Mouse (Mus musculus) stomach, embryonic 16.5 days (tissue): Measurements from ENCODE around the gene Cenpu. TPM values are rescaled to one million over a fixed set of nuclear protein-coding genes. Genes with fewer than 3 reads are reported as not detected.

Source experiments
- ATAC-seq: fragments of 200-750 bp; cut with Nextera tagmentation; 2 replicates; pipeline ENCODE4 v1.8.0; 2017; ENCODE audit warnings: moderate number of reproducible peaks, moderate TSS enrichment; ENCODE audit not compliant: insufficient read depth, low FRiP score
- H3K27ac ChIP-seq: fragments of 300-500 bp; sonication (generic); 2 replicates; pipeline ENCODE4 v1.5.1; 2014; ENCODE audit warnings: low read length
- H3K27me3 ChIP-seq: fragments of 300-500 bp; sonication (generic); 2 replicates; pipeline ENCODE4 v1.6.1; 2014; ENCODE audit warnings: low read length, control low read depth, mixed read lengths; ENCODE audit not compliant: control insufficient read depth, insufficient read depth
- H3K36me3 ChIP-seq: fragments of 300-500 bp; sonication (generic); 2 replicates; pipeline ENCODE4 v1.6.1; 2014; ENCODE audit warnings: low read length; ENCODE audit not compliant: control insufficient read depth, insufficient read depth
- H3K4me1 ChIP-seq: fragments of 300-500 bp; sonication (generic); 2 replicates; pipeline ENCODE4 v1.6.1; 2014; ENCODE audit warnings: low read length, control low read depth, mixed read lengths; ENCODE audit not compliant: control insufficient read depth, insufficient read depth
- H3K4me2 ChIP-seq: fragments of 300-500 bp; sonication (generic); 2 replicates; pipeline ENCODE4 v1.6.1; 2014; ENCODE audit warnings: low read depth, low read length, mixed read lengths
- H3K4me3 ChIP-seq: fragments of 300-500 bp; sonication (generic); replicated peaks from 2 replicates; pipeline ENCODE4 v1.5.1; 2014; ENCODE audit warnings: mild to moderate bottlenecking, low read length
- H3K9ac ChIP-seq: fragments of 300-500 bp; sonication (generic); 2 replicates; pipeline ENCODE4 v1.6.1; 2014; ENCODE audit warnings: low read length
- H3K9me3 ChIP-seq: fragments of 300-500 bp; sonication (generic); replicated peaks from 2 replicates; pipeline ENCODE4 v1.6.1; 2016; ENCODE audit warnings: low read length, control low read depth; ENCODE audit not compliant: control insufficient read depth
- WGBS: fragments of 180-500 bp; shearing (Covaris S2); extraction: QIAGEN DNeasy Blood & Tissue Kit; methylation state at CpG from one replicate; pipeline ENCODE4 v1.1.7; 2014; 5-methylcytosine and 5-hydroxymethylcytosine counted together
- polyA plus RNA-seq: library from polyadenylated mRNA; unstranded; fragments of >200 nt; fragmentation: Nextera tagmentation; extraction: Ambion mirVana; gene quantifications from 2 replicates; pipeline ENCODE4 v1.2.1, GENCODE M21; 2015

Cenpu gene
- polyA plus RNA-seq, 1 experiment from 2014 or later: 15.1 TPM

DNA sequence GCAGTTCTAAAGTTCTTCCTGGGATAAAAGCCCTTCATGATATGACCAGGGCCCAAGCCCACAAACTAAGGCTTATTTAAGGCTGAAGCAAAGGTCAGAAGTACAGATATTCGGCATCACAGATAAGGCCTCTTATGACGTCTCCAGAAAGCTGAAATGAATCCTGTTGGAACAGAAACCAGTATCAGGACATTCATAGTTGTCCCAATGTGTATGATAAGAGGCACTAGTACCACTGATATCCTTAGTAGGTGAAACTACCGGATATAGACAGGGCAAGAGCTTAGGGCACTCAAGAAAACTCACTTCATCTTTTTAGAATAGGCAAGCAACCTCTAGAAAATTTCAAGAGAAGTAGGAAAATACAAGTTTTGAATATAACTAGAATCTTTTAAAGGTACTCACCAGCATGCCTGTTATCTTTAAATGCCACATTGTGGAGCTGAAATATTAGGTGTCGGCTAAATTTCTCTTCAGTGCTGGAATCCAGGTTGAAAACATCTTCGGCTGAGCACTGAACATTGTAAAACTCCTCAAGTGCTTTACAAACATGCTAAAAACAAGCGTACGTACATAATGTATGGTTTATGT lies 47.6 kb downstream of the Cenpu start:
- WGBS: 84% methylated on average over 7 of the region's 7 CpGs
- Histone ChIP-seq H3K9me3 (no peaks in the 10 kb centered on the region), H3K4me1 (no peaks in the 10 kb centered on the region; the same call in 1 of the 2 replicates), H3K4me3 (no peak overlapping the region), H3K27me3 (no peaks in the 10 kb centered on the region), H3K27ac (no peak overlapping the region), H3K36me3 (no peaks in the 10 kb centered on the region), H3K4me2 (no peak overlapping the region), H3K9ac (no peak overlapping the region)
- ATAC-seq: no peak

DNA sequence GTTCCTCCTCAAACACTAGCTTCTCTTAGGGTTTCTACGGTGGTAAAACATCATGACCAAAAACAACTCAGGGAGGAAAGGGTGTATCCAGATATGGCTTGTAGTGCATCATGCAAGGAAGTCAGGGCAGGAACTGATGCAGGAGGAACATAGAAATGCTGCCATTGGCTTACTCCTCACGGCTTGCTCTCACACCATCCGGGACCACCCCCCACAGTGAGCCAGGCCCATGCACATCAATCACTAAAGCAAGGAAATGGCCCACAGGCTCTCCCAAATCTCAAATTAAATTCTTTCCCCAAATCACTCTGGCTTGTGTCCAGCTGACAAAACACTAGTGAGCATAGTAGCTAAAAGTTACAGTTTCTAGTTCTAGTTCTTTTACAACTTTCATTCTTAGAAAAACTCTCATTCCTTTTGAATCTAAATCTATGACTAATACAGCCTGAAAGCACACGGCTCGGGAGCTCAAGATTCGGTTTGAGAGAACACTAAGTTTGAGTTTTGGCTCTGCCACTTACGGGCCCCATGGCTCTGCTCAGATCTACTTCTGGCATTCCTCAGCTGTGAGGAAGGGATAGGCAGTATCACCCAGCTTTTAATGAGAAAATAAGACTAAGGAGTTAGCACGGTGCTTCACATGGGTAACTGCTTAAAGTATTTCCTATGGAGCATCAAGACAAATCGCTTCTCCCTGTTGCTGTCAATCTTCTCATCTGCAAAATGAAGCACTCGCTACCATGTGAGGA lies 49.3 kb downstream of the Cenpu start:
- Histone ChIP-seq H3K9ac (no peak overlapping the region), H3K27me3 (no peaks in the 10 kb centered on the region), H3K27ac (no peak overlapping the region), H3K36me3 (peaks cover 3% of the 10 kb centered on the region; the same call in 1 of the 2 replicates), H3K9me3 (no peaks in the 10 kb centered on the region), H3K4me2 (no peak overlapping the region), H3K4me3 (no peak overlapping the region), H3K4me1 (no peaks in the 10 kb centered on the region; the same call in 1 of the 2 replicates)
- WGBS: 56% methylated on average over 10 of the region's 10 CpGs
- ATAC-seq: no peak

DNA sequence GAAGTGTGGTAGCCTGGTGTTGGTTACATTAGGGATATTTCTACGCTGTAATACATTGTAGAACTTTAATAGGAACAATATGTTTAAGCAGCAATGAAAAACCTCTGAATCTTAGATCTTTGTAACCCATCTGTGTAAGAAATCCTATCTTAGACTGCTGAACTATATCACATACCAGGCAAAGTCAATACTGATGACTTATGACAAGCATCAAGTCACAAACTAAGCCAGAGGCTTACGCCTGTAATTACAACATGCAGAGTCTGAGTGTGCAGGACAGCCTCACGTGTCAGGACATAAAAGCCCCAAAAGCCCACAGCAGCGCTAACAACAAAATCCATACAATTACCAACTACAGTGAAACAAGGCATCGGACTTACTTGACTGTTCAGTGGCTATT lies 51.8 kb downstream of the Cenpu start:
- Histone ChIP-seq H3K27ac (no peak overlapping the region), H3K27me3 (no peaks in the 10 kb centered on the region), H3K4me1 (no peaks in the 10 kb centered on the region; the same call in 1 of the 2 replicates), H3K9me3 (no peaks in the 10 kb centered on the region), H3K36me3 (peaks cover 3% of the 10 kb centered on the region; the same call in 1 of the 2 replicates), H3K4me3 (no peak overlapping the region), H3K4me2 (no peak overlapping the region), H3K9ac (no peak overlapping the region)
- ATAC-seq: no peak
- WGBS: 79% methylated on average over 5 of the region's 5 CpGs

DNA sequence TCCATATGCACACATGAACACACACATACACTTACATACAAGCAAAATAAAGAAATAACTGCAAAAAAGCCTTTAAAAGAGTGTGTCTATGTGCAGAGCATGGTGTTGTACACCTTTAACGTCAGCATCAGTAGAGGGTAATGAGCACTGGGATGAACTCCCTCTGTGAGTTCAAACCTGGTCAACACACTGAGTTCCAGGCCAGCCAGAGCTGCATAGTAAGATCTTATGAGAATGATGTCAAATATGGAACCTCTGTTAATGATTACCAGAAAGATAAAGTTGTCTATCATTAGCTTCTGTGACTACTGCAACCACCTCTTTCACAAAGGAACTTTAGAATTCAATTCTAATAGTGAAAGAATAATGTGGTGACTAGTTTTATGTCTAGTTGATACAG lies 55.1 kb downstream of the Cenpu start:
- Histone ChIP-seq H3K4me2 (no peak overlapping the region), H3K9ac (no peak overlapping the region), H3K36me3 (peaks cover 3% of the 10 kb centered on the region; the same call in 1 of the 2 replicates), H3K4me1 (no peaks in the 10 kb centered on the region), H3K9me3 (no peaks in the 10 kb centered on the region), H3K4me3 (no peak overlapping the region), H3K27ac (no peak overlapping the region), H3K27me3 (no peaks in the 10 kb centered on the region)
- no peak for ATAC-seq
- WGBS: 61% methylated on average over 1 of the region's 1 CpGs

DNA sequence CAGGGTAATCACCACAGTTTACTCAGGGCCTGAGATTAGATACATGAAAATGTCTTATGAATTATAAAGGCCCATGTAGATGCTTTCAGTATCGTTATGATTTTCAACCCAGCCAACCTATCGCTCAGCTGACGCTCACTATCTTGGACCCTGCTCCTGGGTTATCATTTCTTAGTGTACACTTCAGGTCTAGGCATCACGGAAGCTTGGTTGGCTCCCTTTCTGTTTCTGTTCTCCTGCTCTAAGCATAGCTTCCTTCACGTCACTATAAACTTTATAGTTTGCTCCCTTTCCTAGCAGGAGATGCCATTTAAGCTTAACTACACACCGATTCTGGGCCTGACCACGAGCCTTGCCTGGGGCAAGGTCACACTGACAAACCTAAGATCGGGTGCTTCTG lies 59.7 kb downstream of the Cenpu start:
- Histone ChIP-seq H3K27ac (peak overlapping the region; percentile 30; the same call in 1 of the 2 replicates), H3K4me2 (no peak overlapping the region), H3K4me1 (peaks cover 10% of the 10 kb centered on the region; the same call in 1 of the 2 replicates), H3K9me3 (no peaks in the 10 kb centered on the region), H3K4me3 (no peak overlapping the region), H3K27me3 (no peaks in the 10 kb centered on the region), H3K9ac (no peak overlapping the region), H3K36me3 (no peaks in the 10 kb centered on the region)
- 71% methylated on average over 8 of the region's 8 CpGs for WGBS
- no peak for ATAC-seq

DNA sequence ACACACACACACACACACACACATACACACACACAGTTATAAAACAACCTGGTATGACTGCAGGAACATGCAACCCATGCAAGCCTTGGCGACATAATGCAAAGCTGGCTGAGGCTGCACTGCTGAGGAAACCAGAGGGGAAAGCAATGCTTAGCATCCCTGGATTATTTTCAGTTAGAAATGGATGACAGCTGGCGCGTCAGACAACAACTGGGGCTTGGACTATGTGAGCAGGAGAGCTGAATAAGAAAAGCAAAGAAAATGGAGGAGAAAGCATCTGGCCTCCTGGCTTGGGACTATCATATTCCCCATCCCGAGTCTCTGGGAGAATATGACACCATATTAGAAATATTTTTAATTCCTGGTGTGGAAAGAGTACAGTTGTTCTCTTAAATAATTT lies 61.1 kb downstream of the Cenpu start:
- ATAC-seq: no peak
- Histone ChIP-seq H3K27me3 (no peaks in the 10 kb centered on the region), H3K9me3 (no peaks in the 10 kb centered on the region), H3K27ac (peak overlapping the region; percentile 19; the same call in 1 of the 2 replicates), H3K36me3 (no peaks in the 10 kb centered on the region), H3K9ac (no peak overlapping the region), H3K4me1 (peaks cover 10% of the 10 kb centered on the region; the same call in 1 of the 2 replicates), H3K4me3 (no peak overlapping the region), H3K4me2 (no peak overlapping the region)
- 66% methylated on average over 4 of the region's 4 CpGs for WGBS

DNA sequence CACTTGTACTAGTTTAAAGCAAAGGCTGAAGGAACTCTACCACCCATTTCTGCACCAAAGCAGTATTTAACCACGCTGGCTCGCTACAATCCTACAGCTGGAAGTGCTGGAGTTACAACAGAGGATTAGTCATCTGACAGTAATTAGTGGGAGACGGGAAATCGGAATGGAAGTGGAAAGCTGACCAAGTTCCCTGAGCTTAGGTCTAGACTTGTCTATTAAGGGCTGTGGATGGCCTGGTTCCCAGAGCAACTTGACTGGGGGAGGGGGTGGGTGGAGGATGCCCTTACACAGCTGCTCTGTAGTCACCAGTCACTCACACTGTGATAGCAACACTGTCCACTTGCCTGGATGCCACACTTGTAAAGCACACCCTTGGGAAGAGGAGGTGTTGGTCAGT lies 61.5 kb downstream of the Cenpu start:
- 40% methylated on average over 4 of the region's 4 CpGs for WGBS
- no peak overlapping the region for H3K4me2 ChIP-seq

DNA sequence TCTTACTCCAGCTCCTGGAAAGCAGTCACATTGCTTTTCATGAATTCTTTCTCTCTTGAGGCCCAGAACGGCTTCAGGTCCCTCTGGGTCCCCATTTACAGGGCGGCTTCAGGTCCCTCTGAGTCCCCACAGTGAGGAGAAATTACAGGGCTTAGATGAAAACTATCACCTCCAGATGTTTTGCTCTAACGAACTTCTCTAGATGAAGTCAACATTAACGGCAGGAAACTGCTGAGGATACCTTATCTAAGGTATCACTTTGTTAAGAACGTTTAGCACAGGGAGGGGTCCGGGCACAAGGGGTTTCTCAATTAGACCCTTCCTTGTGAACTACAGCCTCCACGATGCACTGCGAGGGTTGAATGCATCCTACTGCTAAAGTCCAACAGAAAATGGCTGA lies 64.1 kb downstream of the Cenpu start:
- Histone ChIP-seq H3K4me3 (no peak overlapping the region; the same call in 1 of the 2 replicates), H3K27ac (no peak overlapping the region), H3K4me2 (peak overlapping the region; percentile 64), H3K9ac (peak overlapping the region; percentile 81; the same call in 1 of the 2 replicates), H3K36me3 (no peaks in the 10 kb centered on the region), H3K9me3 (no peaks in the 10 kb centered on the region), H3K4me1 (peaks cover 23% of the 10 kb centered on the region), H3K27me3 (no peaks in the 10 kb centered on the region)
- 80% methylated on average over 8 of the region's 8 CpGs for WGBS
- ATAC-seq: no peak

More for the DNA sequence above, 61.5 kb downstream of the Cenpu start:
- no peaks in the 10 kb centered on the region for H3K27me3 ChIP-seq
- H3K4me1 ChIP-seq: peaks cover 14% of the 10 kb centered on the region
- H3K4me3 ChIP-seq: no peak overlapping the region
- no peak overlapping the region for H3K9ac ChIP-seq
- H3K9me3 ChIP-seq: no peaks in the 10 kb centered on the region
- ATAC-seq: no peak
- H3K36me3 ChIP-seq: no peaks in the 10 kb centered on the region
- peak overlapping the region; percentile 4; the same call in 1 of the 2 replicates for H3K27ac ChIP-seq
